ENCODE assay signal across 24 mouse cellular contexts in genomic region chr1:177742119-177742518, GRCm38 (mm10). TPM values are rescaled to one million over a fixed set of nuclear protein-coding genes. Genes with fewer than 3 reads are reported as not detected.
DNase-seq lines count a peak whose midpoint lies in the region; ATAC-seq and TF ChIP-seq lines count a peak whose summit lies in the region.
"Had no signal": no experiment of that assay in that cellular context is flagged by ENCODE, and none has a peak within 500 bp of the region (broad histone marks: within the 10 kb centered on the region; RNA-seq: fewer than 3 reads in every experiment).

No protein-coding gene starts in this region.

- no peak overlapping the region for H3K4me3 ChIP-seq in intestine, postnatal 0 days (ENCODE audit: low read depth, low read length)
- H3K4me3 ChIP-seq in intestine, embryonic 15.5 days (replicated peaks) = no peak overlapping the region
- no peak overlapping the region for H3K4me3 ChIP-seq in liver, postnatal 0 days (ENCODE audit: low read depth, low read length)
- no peak overlapping the region for H3K4me3 ChIP-seq in liver, embryonic 12.5 days
- H3K4me3 ChIP-seq: embryonic facial prominence, embryonic 10.5 days; forebrain, embryonic 13.5 days; heart, embryonic 13.5 days; hindbrain, embryonic 13.5 days had no signal

- TF ChIP-seq CTCF in intestine, postnatal 0 days (IDR thresholded peaks at IDR 0.05; ENCODE audit: low read depth) = no peak
- TF ChIP-seq CTCF in liver, postnatal 0 days (IDR thresholded peaks at IDR 0.05; ENCODE audit: low read depth) = no peak

- H3K36me3 ChIP-seq in intestine, postnatal 0 days (ENCODE audit: control insufficient read depth, insufficient read depth) = no peaks in the 10 kb centered on the region
- H3K36me3 ChIP-seq in intestine, embryonic 15.5 days = no peaks in the 10 kb centered on the region
- no peaks in the 10 kb centered on the region for H3K36me3 ChIP-seq in liver, postnatal 0 days (replicated peaks; ENCODE audit: insufficient read depth, low read length)
- H3K36me3 ChIP-seq in liver, embryonic 12.5 days = no peaks in the 10 kb centered on the region
- H3K36me3 ChIP-seq: embryonic facial prominence, embryonic 10.5 days; G1E; heart, embryonic 13.5 days; hindbrain, embryonic 13.5 days had no signal

- WGBS in intestine, postnatal 0 days = 85% methylated on average over 1 of the region's 1 CpGs
- WGBS in intestine, embryonic 15.5 days = 86% methylated on average over 1 of the region's 1 CpGs
- 56% methylated on average over 1 of the region's 1 CpGs for WGBS in liver, postnatal 0 days (ENCODE audit: insufficient replicate concordance)
- 57% methylated on average over 1 of the region's 1 CpGs for WGBS in liver, embryonic 12.5 days (ENCODE audit: insufficient replicate concordance)

- no peak overlapping the region for H3K4me2 ChIP-seq in intestine, postnatal 0 days (replicated peaks; ENCODE audit: low read depth)
- H3K4me2 ChIP-seq in intestine, embryonic 15.5 days (replicated peaks) = no peak overlapping the region
- no peak overlapping the region for H3K4me2 ChIP-seq in liver, postnatal 0 days (ENCODE audit: low read depth, low read length)
- no peak overlapping the region for H3K4me2 ChIP-seq in liver, embryonic 12.5 days
- H3K4me2 ChIP-seq: forebrain, embryonic 13.5 days; heart, embryonic 13.5 days; hindbrain, embryonic 13.5 days had no signal

- DNase-seq in liver, postnatal 0 days = no peak
- DNase-seq in Muller cell, postnatal 12 days (ENCODE audit: inconsistent ontology term) = peak; percentile 79
- DNase-seq in heart, adult 9 months (ENCODE audit: low spot score in 2 of 2) = no peak
- DNase-seq: adrenal gland, adult 8-10 months; B cell, adult 2 months; cerebellum, adult 2 months; cerebellum, postnatal 10 days; forebrain, postnatal 0 days; gastrocnemius, postnatal 14 days; heart, postnatal 36 days had no signal

- H3K27me3 ChIP-seq in intestine, postnatal 0 days (replicated peaks; ENCODE audit: control insufficient read depth, insufficient read depth, low read length) = no peaks in the 10 kb centered on the region
- no peaks in the 10 kb centered on the region for H3K27me3 ChIP-seq in intestine, embryonic 15.5 days (replicated peaks)
- H3K27me3 ChIP-seq in liver, postnatal 0 days (ENCODE audit: insufficient read depth, low read length) = no peaks in the 10 kb centered on the region
- H3K27me3 ChIP-seq in liver, embryonic 12.5 days (replicated peaks) = no peaks in the 10 kb centered on the region
- H3K27me3 ChIP-seq: forebrain, embryonic 13.5 days; heart, embryonic 13.5 days; hindbrain, embryonic 13.5 days had no signal

- no peaks in the 10 kb centered on the region for H3K4me1 ChIP-seq in intestine, postnatal 0 days (replicated peaks; ENCODE audit: control insufficient read depth, insufficient read depth, low read length)
- no peaks in the 10 kb centered on the region for H3K4me1 ChIP-seq in intestine, embryonic 15.5 days (replicated peaks)
- no peaks in the 10 kb centered on the region for H3K4me1 ChIP-seq in liver, postnatal 0 days (ENCODE audit: insufficient read depth)
- H3K4me1 ChIP-seq in liver, embryonic 12.5 days = no peaks in the 10 kb centered on the region
- H3K4me1 ChIP-seq: embryonic facial prominence, embryonic 10.5 days; forebrain, embryonic 13.5 days; heart, embryonic 13.5 days; hindbrain, embryonic 13.5 days had no signal

- no peak for TF ChIP-seq EP300 in liver, postnatal 0 days (IDR thresholded peaks at IDR 0.05; ENCODE audit: low read depth)

- H3K9me3 ChIP-seq in intestine, postnatal 0 days (ENCODE audit: control insufficient read depth) = no peaks in the 10 kb centered on the region
- H3K9me3 ChIP-seq in intestine, embryonic 15.5 days = no peaks in the 10 kb centered on the region
- no peaks in the 10 kb centered on the region for H3K9me3 ChIP-seq in liver, postnatal 0 days (ENCODE audit: low read length)
- no peaks in the 10 kb centered on the region for H3K9me3 ChIP-seq in liver, embryonic 12.5 days (replicated peaks)
- H3K9me3 ChIP-seq: embryonic facial prominence, embryonic 10.5 days; forebrain, embryonic 13.5 days; G1E; heart, embryonic 13.5 days; hindbrain, embryonic 13.5 days had no signal

- H3K9ac ChIP-seq in intestine, postnatal 0 days (ENCODE audit: low read depth, low read length) = no peak overlapping the region
- no peak overlapping the region for H3K9ac ChIP-seq in intestine, embryonic 15.5 days
- no peak overlapping the region for H3K9ac ChIP-seq in liver, postnatal 0 days (replicated peaks)
- no peak overlapping the region for H3K9ac ChIP-seq in liver, embryonic 12.5 days
- H3K9ac ChIP-seq: forebrain, embryonic 13.5 days; forebrain, postnatal 0 days; heart, embryonic 13.5 days; hindbrain, embryonic 13.5 days had no signal

- peak; percentile 72 for ATAC-seq in intestine, postnatal 0 days
- no peak for ATAC-seq in intestine, embryonic 15.5 days
- peak; percentile 66 for ATAC-seq in liver, postnatal 0 days
- ATAC-seq in liver, embryonic 12.5 days = no peak
- no peak for ATAC-seq in megakaryocyte progenitor cell, adult 5-6 weeks (replicated peaks; ENCODE audit: poor library complexity)
- ATAC-seq: CD4-positive, CD25-positive, alpha-beta regulatory T cell, adult 4 months; forebrain, embryonic 13.5 days; forebrain, postnatal 0 days; hindbrain, postnatal 0 days had no signal

- H3K27ac ChIP-seq in intestine, postnatal 0 days (ENCODE audit: low read depth, low read length) = no peak overlapping the region
- no peak overlapping the region for H3K27ac ChIP-seq in intestine, embryonic 15.5 days
- H3K27ac ChIP-seq in liver, postnatal 0 days (ENCODE audit: low read depth) = no peak overlapping the region
- H3K27ac ChIP-seq in liver, embryonic 12.5 days = no peak overlapping the region
- H3K27ac ChIP-seq: embryonic facial prominence, embryonic 10.5 days; forebrain, embryonic 13.5 days; heart, embryonic 13.5 days; hindbrain, embryonic 13.5 days; hindbrain, postnatal 0 days had no signal

RNA-seq across cellular contexts. Expression of gene 1700016C15Rik, which starts 12.5 kb away (rescaled TPM):
- polyA plus RNA-seq in intestine, postnatal 0 days (2015; fragmentation: Nextera tagmentation; extraction: Ambion mirVana) = 11.6 and 13.6 TPM in 2 replicates
- 0.19 TPM in 1 of 2 replicates, not detected in the other for polyA plus RNA-seq in intestine, embryonic 15.5 days (2015; fragmentation: Nextera tagmentation; extraction: Ambion mirVana)
- polyA plus RNA-seq in liver, postnatal 0 days (2015; fragmentation: Nextera tagmentation; extraction: Ambion mirVana) = not detected in 2 replicates
- not detected in 2 replicates for polyA plus RNA-seq in liver, embryonic 12.5 days (2016; fragmentation: Nextera tagmentation; extraction: Ambion mirVana)
- total RNA-seq in megakaryocyte progenitor cell, adult 5-6 weeks (2015) = not detected in 2 replicates
- total RNA-seq in megakaryocyte progenitor cell, adult 5-6 weeks (2017) = not detected in 2 replicates
- total RNA-seq: adrenal gland, adult 8-10 months; adrenal gland, postnatal 36 days; forebrain, postnatal 0 days; G1E; heart, adult 8-10 months; heart, postnatal 36 days; hindbrain, postnatal 0 days had no signal
- polyA plus RNA-seq: CD4-positive, CD25-positive, alpha-beta regulatory T cell, adult 4 months; cerebellum, adult 2 months; embryonic facial prominence, embryonic 10.5 days; forebrain, embryonic 13.5 days; G1E; heart, embryonic 13.5 days; heart, postnatal 0 days; hindbrain, postnatal 0 days had no signal

RNA-seq across cellular contexts. Expression of gene Adss, which starts 54.2 kb away (rescaled TPM):
- 26.2 and 28.5 TPM in 2 replicates for polyA plus RNA-seq in intestine, postnatal 0 days (2015; fragmentation: Nextera tagmentation; extraction: Ambion mirVana)
- 43.3 and 50.9 TPM in 2 replicates for polyA plus RNA-seq in intestine, embryonic 15.5 days (2015; fragmentation: Nextera tagmentation; extraction: Ambion mirVana)
- polyA plus RNA-seq in liver, postnatal 0 days (2015; fragmentation: Nextera tagmentation; extraction: Ambion mirVana) = 13.0 TPM in 2 replicates
- 23.7 and 25.4 TPM in 2 replicates for polyA plus RNA-seq in liver, embryonic 12.5 days (2016; fragmentation: Nextera tagmentation; extraction: Ambion mirVana)
- 162 and 165 TPM in 2 replicates for total RNA-seq in megakaryocyte progenitor cell, adult 5-6 weeks (2015)
- 221 and 237 TPM in 2 replicates for total RNA-seq in megakaryocyte progenitor cell, adult 5-6 weeks (2017)

Comparison
In these comparisons a context has a peak if more than half of its experiments do, and no peak if none do; other contexts are left out.
1. ATAC-seq: peak in intestine, postnatal 0 days (single experiment) and liver, postnatal 0 days (single experiment); none in intestine, embryonic 15.5 days (single experiment), liver, embryonic 12.5 days (single experiment) and megakaryocyte progenitor cell, adult 5-6 weeks (single experiment).
2. RNA of gene 1700016C15Rik, which starts 12.5 kb away (polyA plus RNA-seq): 11.6 to 13.6 TPM in intestine, postnatal 0 days; 0.19 TPM in intestine, embryonic 15.5 days, not detected in liver, postnatal 0 days and not detected in liver, embryonic 12.5 days; every median in the first group is over 10 times any median in the second.